14 mouse cellular contexts compared by ENCODE assay signal in genomic region chr9:108275331-108275659, GRCm38 (mm10). TPM values are rescaled to one million over a fixed set of nuclear protein-coding genes. Genes with fewer than 3 reads are reported as not detected.
A peak's percentile ranks its signal among the peaks of the same experiment; 100 is the strongest.
DNase-seq lines count a peak whose midpoint lies in the region; ATAC-seq and TF ChIP-seq lines count a peak whose summit lies in the region.
"Had no signal": no experiment of that assay in that cellular context is flagged by ENCODE, and none has a peak within 500 bp of the region (broad histone marks: within the 10 kb centered on the region; RNA-seq: fewer than 3 reads in every experiment).

No protein-coding gene starts in this region.

- TF ChIP-seq POLR2A in kidney, adult 2 months (IDR thresholded peaks at IDR 0.05; ENCODE audit: low read depth, low read length), result no peak

- WGBS in kidney, adult 2 months, result 35% methylated on average over 6 of the region's 6 CpGs
- 59% methylated on average over 6 of the region's 6 CpGs for WGBS in midbrain, embryonic 16.5 days

- peaks cover 14% of the 10 kb centered on the region for H3K4me1 ChIP-seq in kidney, adult 2 months (ENCODE audit: control insufficient read depth, insufficient read depth, low read length)
- H3K4me1 ChIP-seq in midbrain, embryonic 16.5 days (ENCODE audit: control insufficient read depth, insufficient read depth, low read length), result no peaks in the 10 kb centered on the region
- H3K4me1 ChIP-seq: neural tube, embryonic 15.5 days had no signal

- no peak for TF ChIP-seq CTCF in kidney, adult 2 months (conservative IDR thresholded peaks at IDR 0.05; ENCODE audit: insufficient read depth, insufficient read length, low read depth, low read length)

- H3K36me3 ChIP-seq in kidney, adult 2 months (ENCODE audit: control insufficient read depth, insufficient read depth, low read length), result no peaks in the 10 kb centered on the region
- no peaks in the 10 kb centered on the region for H3K36me3 ChIP-seq in midbrain, embryonic 16.5 days (ENCODE audit: control insufficient read depth, insufficient read depth, low read length)
- H3K36me3 ChIP-seq: neural tube, embryonic 15.5 days had no signal

- H3K9ac ChIP-seq in midbrain, embryonic 16.5 days (ENCODE audit: low read depth, low read length), result no peak overlapping the region
- H3K9ac ChIP-seq: forebrain, postnatal 0 days; liver, embryonic 14.5 days; neural tube, embryonic 15.5 days had no signal

- H3K9me3 ChIP-seq in midbrain, embryonic 16.5 days (replicated peaks; ENCODE audit: control insufficient read depth, low read length, poor library complexity, severe bottlenecking), result no peaks in the 10 kb centered on the region
- H3K9me3 ChIP-seq: neural tube, embryonic 15.5 days had no signal

- DNase-seq in kidney, adult 2 months, result peak; percentile 9
- no peak for DNase-seq in kidney, postnatal 14 days
- peak; percentile 59 for DNase-seq in Muller cell, postnatal 12 days (ENCODE audit: inconsistent ontology term)
- DNase-seq in lung, adult 18-20 months, result peak; percentile 90 to 91
- DNase-seq in lung, postnatal 4 days, result peak; percentile 64 to 86
- DNase-seq: cerebellum, adult 18-20 months; forebrain, postnatal 0 days; left cerebral cortex, postnatal 4 days; retina, postnatal 1 day; thymus, postnatal 25 days had no signal

- no peak overlapping the region for H3K4me3 ChIP-seq in kidney, adult 2 months (ENCODE audit: insufficient read depth, low read depth, low read length)
- no peak overlapping the region for H3K4me3 ChIP-seq in midbrain, embryonic 16.5 days (ENCODE audit: low read depth, low read length)
- H3K4me3 ChIP-seq: neural tube, embryonic 15.5 days had no signal

- no peaks in the 10 kb centered on the region for H3K27me3 ChIP-seq in kidney, adult 2 months (replicated peaks; ENCODE audit: control insufficient read depth, insufficient read depth, low read length)
- no peaks in the 10 kb centered on the region for H3K27me3 ChIP-seq in midbrain, embryonic 16.5 days (ENCODE audit: control insufficient read depth, insufficient read depth, low read depth, low read length)
- H3K27me3 ChIP-seq: neural tube, embryonic 15.5 days had no signal

- H3K27ac ChIP-seq in kidney, adult 2 months (ENCODE audit: insufficient read depth, low read depth, low read length), result 0 out of 2 replicates have a peak overlapping the region, but pooled peaks have one; percentile 8
- H3K27ac ChIP-seq in midbrain, embryonic 16.5 days (ENCODE audit: low read length), result no peak overlapping the region
- H3K27ac ChIP-seq: liver, embryonic 14.5 days; neural tube, embryonic 15.5 days had no signal

- ATAC-seq in cerebellum, adult (ENCODE audit: insufficient number of reproducible peaks, low FRiP score, low TSS enrichment), result no peak
- ATAC-seq in midbrain, embryonic 16.5 days, result no peak
- ATAC-seq: forebrain, postnatal 0 days had no signal

- H3K4me2 ChIP-seq in midbrain, embryonic 16.5 days (ENCODE audit: low read length), result no peak overlapping the region
- H3K4me2 ChIP-seq: neural tube, embryonic 15.5 days had no signal

RNA-seq across cellular contexts. Expression of gene Dag1, which starts 11.5 kb away (rescaled TPM):
- 66.8 and 67.2 TPM in 2 replicates for polyA plus RNA-seq in kidney, adult 2 months (2012; rRNA removed)
- 67.9 and 79.5 TPM in 2 replicates for polyA plus RNA-seq in midbrain, embryonic 16.5 days (2015; fragmentation: Nextera tagmentation; extraction: Ambion mirVana)

RNA-seq across cellular contexts. Expression of gene Nicn1, which starts 14.9 kb away (rescaled TPM):
- 38.9 and 39.3 TPM in 2 replicates for polyA plus RNA-seq in kidney, adult 2 months (2012; rRNA removed)
- 149 and 163 TPM in 2 replicates for polyA plus RNA-seq in midbrain, embryonic 16.5 days (2015; fragmentation: Nextera tagmentation; extraction: Ambion mirVana)

RNA-seq across cellular contexts. Expression of gene Amt, which starts 21.4 kb away (rescaled TPM):
- 77.5 and 84.2 TPM in 2 replicates for polyA plus RNA-seq in kidney, adult 2 months (2012; rRNA removed)
- polyA plus RNA-seq in midbrain, embryonic 16.5 days (2015; fragmentation: Nextera tagmentation; extraction: Ambion mirVana), result 30.2 and 33.6 TPM in 2 replicates

RNA-seq across cellular contexts. Expression of gene Rhoa, which starts 30.6 kb away (rescaled TPM):
- 125 and 179 TPM in 2 replicates for polyA plus RNA-seq in kidney, adult 2 months (2012; rRNA removed)
- polyA plus RNA-seq in midbrain, embryonic 16.5 days (2015; fragmentation: Nextera tagmentation; extraction: Ambion mirVana), result 273 and 286 TPM in 2 replicates

RNA-seq across cellular contexts. Expression of gene Tcta, which starts 30.7 kb away (rescaled TPM):
- 53.0 and 55.3 TPM in 2 replicates for polyA plus RNA-seq in kidney, adult 2 months (2012; rRNA removed)
- polyA plus RNA-seq in midbrain, embryonic 16.5 days (2015; fragmentation: Nextera tagmentation; extraction: Ambion mirVana), result 47.9 and 49.2 TPM in 2 replicates
